Mouse (Mus musculus): ENCODE measurements around the gene Hoxc12. TPM values are rescaled to one million over a fixed set of nuclear protein-coding genes. Genes with fewer than 3 reads are reported as not detected.

Hoxc12 gene
- not detected for total RNA-seq (2021)
- long read RNA-seq, experiment 1, result 0 reads
- long read RNA-seq, experiment 2, result 0 reads

- DNase-seq (ENCODE audit: low spot score), result no peak
Observed at GRCm38 (mm10) chr15:102936279-102936972, at the start of gene Hoxc12. Gene Hoxc12 (plus strand): TSS chr15:102936757.

DNA sequence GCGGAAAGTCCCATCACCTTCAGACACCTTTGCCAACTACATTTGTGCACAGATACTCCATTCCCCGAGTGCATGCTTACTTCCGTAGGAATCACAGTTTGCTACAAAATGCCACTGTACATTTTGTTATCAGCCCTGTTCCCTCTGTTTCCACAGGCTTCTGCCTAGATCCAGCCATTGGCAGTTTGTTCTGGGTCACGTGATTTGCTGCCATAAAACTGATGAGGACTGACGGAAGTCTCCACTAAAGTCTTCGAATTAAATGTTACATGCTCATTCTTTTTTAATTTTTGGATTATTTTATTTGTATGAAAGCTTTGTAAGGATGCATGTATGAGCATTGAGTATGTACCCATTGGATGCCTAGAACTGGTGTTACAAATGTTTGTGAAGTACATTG is 41.4 kb upstream of the Hoxc12 start:
- DNase-seq (ENCODE audit: low spot score), result no peak

DNA sequence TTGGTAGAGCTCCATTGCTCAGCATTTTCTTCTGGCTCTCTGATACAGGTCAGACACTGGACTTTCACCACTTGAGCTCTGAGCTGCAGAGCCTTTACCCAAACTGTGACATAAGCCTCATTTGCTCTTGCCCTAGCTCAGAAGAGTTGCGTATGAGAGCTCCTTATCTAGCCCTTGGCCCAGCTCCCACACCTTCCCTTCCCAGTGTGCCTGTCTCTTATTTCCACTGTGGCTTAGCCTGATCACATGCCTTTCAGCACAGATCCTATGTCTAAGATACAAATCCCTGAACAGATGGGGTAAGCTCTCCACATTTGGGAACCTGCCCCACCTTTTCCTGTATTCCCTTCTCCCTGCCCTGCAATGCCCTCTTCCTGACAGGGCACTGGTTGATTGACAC is 31.6 kb upstream of the Hoxc12 start:
- DNase-seq (ENCODE audit: low spot score), result no peak

- DNase-seq (ENCODE audit: low spot score), result no peak
Observed at GRCm38 (mm10) chr15:102909536-102909935, 27.0 kb upstream of the Hoxc12 start.

GRCm38 (mm10) chr15:102910038-102910437 is 26.5 kb upstream of the Hoxc12 start:
- no peak for DNase-seq (ENCODE audit: low spot score)

DNA sequence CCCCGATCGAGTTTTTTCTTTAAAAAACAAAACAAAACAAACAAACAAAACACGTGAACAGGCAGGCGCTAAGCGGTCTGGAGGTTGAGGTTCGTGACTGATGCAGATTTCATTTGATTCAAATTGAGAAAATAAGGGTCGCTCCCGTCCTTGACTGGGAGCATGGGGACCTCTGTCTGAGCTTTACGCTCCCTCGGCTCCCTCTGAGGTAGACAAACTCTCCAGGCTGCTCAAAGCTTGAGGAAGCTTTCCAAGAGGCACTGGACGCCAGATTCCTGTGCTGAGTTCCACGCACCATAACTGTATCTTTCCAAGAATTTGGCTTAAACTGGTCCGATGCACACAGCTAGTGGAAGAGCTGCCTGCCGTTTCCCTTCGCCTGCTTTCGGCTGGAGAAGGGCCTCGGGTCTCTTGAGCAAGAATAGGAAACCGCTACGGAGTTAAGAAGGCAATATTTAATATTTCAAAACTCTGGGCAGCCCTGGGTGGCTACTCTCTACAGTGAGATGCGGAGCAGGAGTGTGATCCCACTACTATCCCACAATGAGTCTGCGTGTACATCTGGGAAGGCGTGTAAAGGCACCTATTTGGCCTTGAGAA is 26.0 kb upstream of the Hoxc12 start:
- no peak for DNase-seq (ENCODE audit: low spot score)

GRCm38 (mm10) chr15:102913038-102913585 is 23.4 kb upstream of the Hoxc12 start:
- no peak for DNase-seq (ENCODE audit: low spot score)

DNA sequence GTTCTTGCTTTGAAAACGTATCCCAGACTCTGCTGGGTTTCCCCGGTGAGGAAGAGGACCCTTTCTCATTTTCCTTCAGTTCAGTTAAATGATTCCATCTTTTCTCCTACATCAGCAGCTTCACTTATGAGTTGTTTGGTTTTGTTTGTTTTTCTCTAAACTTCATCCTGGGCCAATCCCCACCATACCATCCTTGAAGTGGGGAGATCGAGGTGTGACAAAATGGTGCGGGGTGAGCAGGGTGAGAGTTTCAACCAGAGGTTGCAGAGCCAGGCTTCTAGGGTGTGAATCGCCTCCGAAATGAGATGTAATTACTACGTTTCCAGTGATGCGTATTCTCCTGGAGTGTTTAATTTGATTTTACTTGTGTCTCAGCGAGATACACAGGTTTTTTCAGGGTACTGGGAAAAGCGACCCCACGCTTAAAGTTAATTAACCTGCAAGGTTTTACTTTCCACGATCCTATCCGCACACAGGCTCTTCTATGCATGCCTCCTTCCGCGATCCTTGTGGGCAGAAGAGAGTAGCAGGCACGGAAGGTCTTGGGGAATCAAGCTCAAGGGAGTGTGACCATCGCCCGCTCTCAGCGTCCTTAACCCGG is 18.5 kb upstream of the Hoxc12 start:
- DNase-seq (ENCODE audit: low spot score), result no peak

GRCm38 (mm10) chr15:102918611-102919265 is 17.8 kb upstream of the Hoxc12 start:
- no peak for DNase-seq (ENCODE audit: low spot score)

GRCm38 (mm10) chr15:102919336-102920180 is 17.0 kb upstream of the Hoxc12 start:
- DNase-seq (ENCODE audit: low spot score), result no peak

DNA sequence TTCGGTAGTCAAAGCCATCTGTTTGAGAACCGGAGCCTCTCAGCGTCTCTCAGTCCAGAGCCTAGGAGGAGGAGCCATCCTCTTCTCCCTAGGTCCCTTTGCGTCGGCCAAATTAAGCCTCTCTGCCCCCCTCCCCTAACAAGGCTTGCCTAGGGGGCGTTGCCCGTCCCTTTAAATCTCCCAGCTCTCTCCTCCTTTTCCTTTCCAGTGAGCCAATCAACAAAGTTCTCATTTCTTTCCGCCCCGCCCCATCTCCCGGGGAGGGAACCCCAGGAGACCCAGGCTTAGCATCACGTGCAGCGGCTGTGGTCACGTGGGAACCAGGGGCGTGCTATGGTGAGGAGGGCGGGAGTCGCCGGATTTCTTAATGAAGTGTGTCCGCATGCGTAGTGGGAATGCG is 15.9 kb upstream of the Hoxc12 start:
- peak; percentile 80 for DNase-seq (ENCODE audit: low spot score)

DNA sequence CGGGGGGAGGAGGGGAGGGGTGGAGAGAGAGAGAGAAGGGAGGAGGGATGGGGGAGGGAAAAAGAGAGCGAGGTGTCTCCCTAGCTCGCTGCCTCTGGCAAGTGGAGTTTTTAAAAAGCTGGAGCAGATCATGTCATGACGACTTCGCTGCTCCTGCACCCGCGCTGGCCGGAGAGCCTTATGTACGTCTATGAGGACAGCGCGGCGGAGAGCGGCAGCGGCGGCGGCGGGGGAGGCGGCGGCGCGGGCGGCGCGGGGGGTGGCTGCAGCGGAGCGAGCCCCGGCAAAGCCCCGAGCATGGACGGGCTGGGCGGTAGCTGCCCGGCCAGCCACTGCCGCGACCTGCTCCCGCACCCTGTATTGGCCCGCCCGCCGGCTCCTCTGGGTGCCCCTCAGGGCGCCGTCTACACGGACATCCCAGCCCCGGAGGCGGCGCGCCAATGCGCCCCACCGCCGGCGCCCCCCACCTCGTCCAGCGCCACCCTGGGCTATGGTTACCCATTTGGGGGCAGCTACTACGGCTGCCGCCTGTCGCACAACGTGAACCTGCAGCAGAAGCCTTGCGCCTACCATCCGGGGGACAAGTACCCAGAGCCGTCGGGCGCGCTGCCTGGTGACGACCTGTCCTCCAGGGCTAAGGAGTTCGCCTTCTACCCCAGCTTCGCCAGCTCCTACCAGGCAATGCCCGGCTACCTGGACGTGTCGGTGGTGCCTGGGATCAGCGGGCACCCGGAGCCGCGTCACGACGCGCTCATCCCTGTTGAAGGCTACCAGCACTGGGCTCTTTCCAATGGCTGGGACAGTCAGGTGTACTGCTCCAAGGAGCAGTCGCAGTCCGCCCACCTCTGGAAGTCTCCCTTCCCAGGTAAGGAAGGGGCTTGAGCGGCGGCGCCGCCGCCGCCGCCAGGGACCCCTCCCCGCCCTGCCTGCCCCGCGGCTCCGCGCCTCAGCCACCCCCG is 15.2 kb upstream of the Hoxc12 start, which contains the start of gene Hoxc13:
Gene Hoxc13 (plus strand): TSS at position 51 of the 959 bp plus-strand sequence.
- no peak for DNase-seq (ENCODE audit: low spot score)

DNA sequence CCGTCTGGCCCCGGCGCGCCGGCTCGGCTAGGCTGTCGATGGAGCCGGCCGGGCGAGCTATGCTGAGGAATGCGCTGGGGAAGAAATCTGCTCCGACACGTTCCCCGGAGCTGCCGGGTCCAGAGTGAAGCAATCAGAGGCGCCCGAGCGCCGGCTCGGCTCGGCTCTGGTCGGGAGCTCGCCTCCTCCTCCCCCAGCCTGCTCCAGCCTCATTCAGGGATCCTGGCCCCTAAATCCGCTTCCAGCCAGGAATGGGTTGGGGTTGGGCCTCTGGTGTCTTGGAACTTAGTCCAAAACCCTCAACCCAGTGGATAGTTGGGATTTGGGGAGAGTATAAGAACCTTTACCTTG is 14.6 kb upstream of the Hoxc12 start:
- no peak for DNase-seq (ENCODE audit: low spot score)

DNA sequence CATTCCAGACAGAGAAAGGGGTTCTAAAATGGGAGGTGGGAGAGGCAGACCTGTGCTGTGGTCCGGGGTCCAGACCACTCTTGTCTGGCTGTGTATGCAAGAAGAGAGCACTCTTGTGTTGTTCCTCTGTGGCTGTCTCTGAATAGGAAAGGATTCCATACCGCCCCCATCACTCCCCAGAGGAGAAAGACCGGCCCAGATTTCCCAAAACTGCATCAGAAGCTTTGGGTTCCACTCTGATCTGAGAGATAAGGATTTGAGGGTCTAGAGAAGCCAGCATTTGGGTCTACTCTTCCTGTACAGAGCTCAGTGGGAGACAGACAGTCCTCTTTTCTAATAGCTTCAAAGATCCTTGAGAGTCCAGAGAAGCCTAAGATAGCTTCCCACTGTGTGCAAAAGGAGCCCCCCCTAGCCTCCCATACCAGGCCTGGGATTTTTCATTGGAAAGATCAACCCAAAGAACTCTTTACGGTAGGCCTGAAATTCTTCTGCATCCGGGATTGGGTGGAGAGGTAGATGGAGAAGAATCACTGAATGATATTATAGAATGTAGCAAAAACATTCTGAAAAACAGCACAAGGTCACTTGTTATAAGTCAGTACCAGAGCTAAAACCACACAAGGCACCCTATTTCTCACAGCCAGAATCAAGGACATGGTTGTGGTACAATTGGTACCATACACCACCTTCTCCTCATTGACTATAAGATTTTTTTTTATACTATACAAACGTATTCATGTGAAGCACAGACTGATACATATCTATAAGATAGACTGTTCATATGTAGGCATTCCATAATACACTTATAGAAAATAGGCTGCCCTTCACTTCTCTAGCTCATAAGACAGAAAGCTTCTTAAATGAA is 13.7 kb upstream of the Hoxc12 start:
- DNase-seq (ENCODE audit: low spot score), result no peak

DNA sequence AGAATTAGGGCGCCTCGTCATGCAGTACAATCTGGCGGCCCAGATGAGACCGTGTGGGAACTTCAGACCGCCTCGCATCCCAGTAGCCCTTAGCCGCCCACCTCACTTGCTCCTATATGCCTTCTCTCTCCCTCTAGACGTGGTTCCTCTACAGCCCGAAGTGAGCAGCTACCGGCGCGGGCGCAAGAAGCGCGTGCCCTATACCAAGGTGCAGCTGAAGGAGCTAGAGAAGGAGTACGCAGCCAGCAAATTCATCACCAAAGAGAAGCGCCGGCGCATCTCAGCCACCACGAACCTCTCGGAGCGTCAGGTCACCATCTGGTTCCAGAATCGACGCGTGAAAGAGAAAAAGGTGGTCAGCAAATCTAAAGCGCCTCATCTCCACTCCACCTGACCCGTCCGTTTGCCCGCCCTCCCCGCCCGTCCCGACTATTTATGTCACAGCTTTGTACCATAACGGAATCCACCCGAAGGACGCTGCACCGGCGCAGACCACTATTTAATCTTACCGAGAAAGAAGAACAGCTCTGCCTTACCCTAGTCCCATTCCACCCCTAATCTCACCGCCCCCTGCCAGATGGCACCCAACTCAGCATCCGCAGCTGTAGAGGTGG is 9.4 kb upstream of the Hoxc12 start:
- no peak for DNase-seq (ENCODE audit: low spot score)

DNA sequence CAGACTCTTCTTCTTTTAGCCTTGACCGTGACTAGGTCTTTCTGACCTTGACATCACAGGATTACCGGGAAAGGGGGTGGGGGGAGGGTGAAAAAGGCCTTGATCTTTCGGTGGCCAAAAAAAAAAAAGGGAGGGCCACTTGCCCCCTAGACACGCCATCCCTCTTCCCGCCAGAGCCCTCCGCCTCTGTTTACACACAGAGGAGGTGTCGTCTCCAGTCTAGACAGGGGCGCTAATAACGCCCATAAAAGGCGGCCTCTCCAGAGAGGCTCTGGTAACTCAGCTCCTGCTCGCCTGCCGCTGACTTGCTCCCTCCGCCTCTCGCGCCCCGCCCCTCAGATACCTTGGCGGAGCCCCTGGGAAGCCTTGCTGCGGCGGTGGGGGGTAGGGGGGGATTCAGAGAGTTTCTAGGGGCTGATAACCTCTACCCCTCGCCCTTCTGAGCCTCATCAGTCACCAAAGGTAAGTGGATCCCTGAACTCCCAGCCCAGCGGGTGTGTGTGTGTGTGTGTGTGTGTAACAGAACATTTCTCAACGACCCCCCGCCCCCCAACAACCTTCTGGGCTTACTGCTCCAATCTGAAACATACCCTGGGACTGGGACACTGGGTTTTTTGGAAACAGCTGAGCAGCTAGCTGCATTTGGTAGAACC is 4.7 kb upstream of the Hoxc12 start:
- no peak for DNase-seq (ENCODE audit: low spot score)

- DNase-seq (ENCODE audit: low spot score), result no peak
Observed at GRCm38 (mm10) chr15:102934438-102934837, 2.1 kb upstream of the Hoxc12 start.

DNA sequence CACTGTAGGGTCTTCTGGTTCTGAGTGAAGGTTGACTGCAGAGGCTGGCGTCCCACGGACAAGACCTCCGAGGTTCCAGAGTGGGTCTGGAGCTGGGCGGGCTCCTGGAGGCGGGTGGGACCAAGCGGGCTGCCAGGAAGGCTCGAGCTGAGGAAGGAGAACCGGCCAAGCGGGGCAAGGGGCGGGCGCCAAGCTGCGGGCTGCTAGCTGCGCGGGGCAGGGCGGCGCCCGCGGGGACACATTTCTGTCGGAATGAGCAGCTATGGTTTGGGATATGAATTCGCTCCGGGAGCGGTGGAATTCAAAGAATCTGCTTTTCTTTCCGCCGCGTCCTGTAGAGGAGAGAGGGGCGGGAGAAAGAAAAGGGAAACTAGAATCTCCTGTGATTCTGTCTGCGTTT is 1.7 kb upstream of the Hoxc12 start:
- DNase-seq (ENCODE audit: low spot score), result no peak

All from gastrocnemius, adult 18-20 months (tissue).